Mouse (Mus musculus) CH12.LX (cell line): ENCODE results near the gene Celf2. TPM values are rescaled to one million over a fixed set of nuclear protein-coding genes. Genes with fewer than 3 reads are reported as not detected.
A peak's percentile ranks its signal among the peaks of the same experiment; 100 is the strongest.

Source experiments
- DNase-seq: peaks from one replicate; pipeline ENCODE4 v3.0.0-alpha.2; 2013; ENCODE audit errors: extremely low read depth
- H3K27ac ChIP-seq: 2 replicates; pipeline ENCODE4 v1.5.1; 2012; ENCODE audit warnings: low read depth, mild to moderate bottlenecking, control low read depth, moderate library complexity; ENCODE audit not compliant: insufficient read depth
- H3K27me3 ChIP-seq: replicated peaks from 2 replicates; pipeline ENCODE3; 2012; ENCODE audit warnings: inconsistent platforms
- H3K36me3 ChIP-seq, 2 experiments: replicated peaks in 1 of 2; 2 replicates each; pipeline versions ENCODE3 to v1.6.1; 2012; ENCODE audit warnings: inconsistent platforms in 1 of 2, low read length in 1 of 2, mild to moderate bottlenecking in 1 of 2, mixed read lengths in 1 of 2, moderate library complexity in 1 of 2; ENCODE audit not compliant: control insufficient read depth in 1 of 2, insufficient read depth in 1 of 2
- H3K4me1 ChIP-seq, 2 experiments: 2 replicates each; pipeline ENCODE4 v1.6.1; 2012; ENCODE audit warnings: inconsistent platforms in 1 of 2, moderate library complexity in 1 of 2; ENCODE audit not compliant: insufficient read depth in 2 of 2, control insufficient read depth in 1 of 2
- H3K4me2 ChIP-seq: 2 replicates; pipeline ENCODE4 v1.6.1; 2012; ENCODE audit warnings: low read depth, mild to moderate bottlenecking, control low read depth; ENCODE audit not compliant: poor library complexity, insufficient read depth, severe bottlenecking
- H3K4me3 ChIP-seq, 3 experiments: fragments of 150-350 bp in 1 of 3; sonication (generic) in 1 of 3; replicated peaks in 1 of 3; 2 replicates each; pipeline versions ENCODE3 to v1.5.1; 2011 to 2012; ENCODE audit warnings: low read depth in 2 of 3, low read length in 2 of 3, mild to moderate bottlenecking in 2 of 3, moderate library complexity in 2 of 3, control low read depth in 1 of 3, improper control_type of control experiment in 1 of 3, inconsistent platforms in 1 of 3, mixed read lengths in 1 of 3; ENCODE audit not compliant: poor library complexity in 1 of 3
- H3K79me2 ChIP-seq: replicated peaks from 2 replicates; pipeline ENCODE4 v1.6.1; 2012; ENCODE audit warnings: mild to moderate bottlenecking, moderate library complexity; ENCODE audit not compliant: control insufficient read depth, poor library complexity, insufficient read depth, severe bottlenecking; ENCODE audit errors: extremely low read depth
- H3K9ac ChIP-seq: 2 replicates; pipeline ENCODE4 v1.6.1; 2012; ENCODE audit warnings: low read depth, mild to moderate bottlenecking, control low read depth, moderate library complexity; ENCODE audit not compliant: insufficient read depth
- H3K9me3 ChIP-seq: replicated peaks from 2 replicates; pipeline ENCODE3; 2012; ENCODE audit warnings: low read length, inconsistent platforms, mixed read lengths
- E2F4 ChIP-seq: IDR thresholded peaks from 2 replicates; pipeline ENCODE4 v1.6.1; 2011; ENCODE audit warnings: low read depth, low read length, improper control_type of control experiment; ENCODE audit not compliant: insufficient replicate concordance
- ELF1 ChIP-seq: IDR thresholded peaks from 2 replicates; pipeline ENCODE4 v1.6.1; 2014; ENCODE audit warnings: low read depth, mild to moderate bottlenecking, inconsistent platforms, low read length, improper control_type of control experiment
- GABPA ChIP-seq: IDR thresholded peaks from 2 replicates; pipeline ENCODE4 v1.6.1; 2012; ENCODE audit warnings: low read depth, low read length, improper control_type of control experiment, inconsistent platforms; ENCODE audit not compliant: insufficient replicate concordance
- KAT2A ChIP-seq: IDR thresholded peaks from 2 replicates; pipeline ENCODE4 v1.6.1; 2012; ENCODE audit warnings: low read length, improper control_type of control experiment, inconsistent platforms; ENCODE audit not compliant: insufficient replicate concordance
- MAZ ChIP-seq: IDR thresholded peaks from 2 replicates; pipeline ENCODE4 v1.6.1; 2012; ENCODE audit warnings: low read depth, mild to moderate bottlenecking, inconsistent platforms, low read length, improper control_type of control experiment, moderate library complexity
- MEF2A ChIP-seq: IDR thresholded peaks from 2 replicates; pipeline ENCODE4 v1.6.1; 2014; ENCODE audit warnings: low read depth, mild to moderate bottlenecking, inconsistent platforms, low read length, improper control_type of control experiment, borderline replicate concordance
- NRF1 ChIP-seq: IDR thresholded peaks from 2 replicates; pipeline ENCODE4 v1.6.1; 2014; ENCODE audit warnings: low read depth, mild to moderate bottlenecking, inconsistent platforms, low read length, improper control_type of control experiment, moderate library complexity
- RAD21 ChIP-seq: IDR thresholded peaks from 2 replicates; pipeline ENCODE4 v1.6.1; 2011; ENCODE audit warnings: low read depth, mild to moderate bottlenecking, low read length, improper control_type of control experiment, moderate library complexity
- TCF12 ChIP-seq: IDR thresholded peaks from 2 replicates; pipeline ENCODE4 v1.6.1; 2014; ENCODE audit warnings: low read depth, mild to moderate bottlenecking, inconsistent platforms, low read length, improper control_type of control experiment
- USF2 ChIP-seq: conservative IDR thresholded peaks from 2 replicates; pipeline ENCODE4 v1.6.1; 2011; ENCODE audit warnings: low read depth, low read length, improper control_type of control experiment
- dilution Hi-C: fragments of 300-500 bp; cut with MboI; formaldehyde crosslinking; loops from 2 replicates; pipeline ENCODE4 v1.14.3; 2020; ENCODE audit warnings: low sequenced_read_pairs; ENCODE audit not compliant: extremely low pct_unique_long_range_greater_than_20kb, extremely low pct_ligation_motif_present
- in situ Hi-C: fragments of 300-500 bp; cut with MboI; formaldehyde crosslinking; loops from 3 replicates; pipeline ENCODE4 v1.14.3; 2019; ENCODE audit warnings: low sequenced_read_pairs, low pct_ligation_motif_present, low pct_unique_long_range_greater_than_20kb, mixed read lengths
- polyA plus RNA-seq: library from polyadenylated mRNA; unstranded; fragments of >175 nt; gene quantifications from 2 replicates; pipeline ENCODE4 v1.2.1, GENCODE M21; 2012; ENCODE audit warnings: low read depth; ENCODE audit not compliant: insufficient read length
- total RNA-seq, 2 experiments: library from RNA; depleted of rRNA; stranded (reverse); fragments of 300-350 nt in 1 of 2; fragments of >200 nt in 1 of 2; gene quantifications; 2 replicates each; pipeline ENCODE4 v1.2.3; 2012 to 2014

Gene Celf2
- total and polyA plus RNA-seq, 3 experiments = 51.0 to 143 (median 103) TPM

GRCm38 (mm10) chr2:6873711-6874110, 635.7 kb downstream of the Celf2 start:
- in situ Hi-C loops (no loop called here), dilution Hi-C loops (no loop called here)
- Histone ChIP-seq H3K9me3 (no peaks in the 10 kb centered on the region), H3K4me3 (no peak overlapping the region), H3K79me2 (no peaks in the 10 kb centered on the region), H3K27me3 (peaks cover 8% of the 10 kb centered on the region), H3K4me1 (peaks cover 0 to 2% of the 10 kb centered on the region in 2 experiments; a peak in 1 of 4 replicates), H3K36me3 (no peaks in the 10 kb centered on the region), H3K4me2 (no peak overlapping the region), H3K27ac (no peak overlapping the region), H3K9ac (no peak overlapping the region)
- no peak for DNase-seq
- TF ChIP-seq TCF12 = no peak
- no peak for TF ChIP-seq E2F4
- TF ChIP-seq KAT2A = no peak
- TF ChIP-seq MAZ = no peak
- no peak for TF ChIP-seq USF2
- TF ChIP-seq, all 38 proteins: peak for 0

GRCm38 (mm10) chr2:6872894-6873255, 636.5 kb downstream of the Celf2 start:
- peak overlapping the region; percentile 12 to 73 (median 70) for H3K4me3 ChIP-seq
- TF ChIP-seq ELF1 (no peak), MEF2A (no peak), GABPA (no peak), RAD21 (no peak)
- TF ChIP-seq, all 38 proteins: peak for 0
- peaks cover 0 to 2% of the 10 kb centered on the region in 2 experiments; a peak in 1 of 4 replicates for H3K4me1 ChIP-seq
- peak overlapping the region; percentile 94; the same call in 1 of the 2 replicates for H3K4me2 ChIP-seq
- peaks cover 8% of the 10 kb centered on the region for H3K27me3 ChIP-seq
- DNase-seq = peak; percentile 31
- no peaks in the 10 kb centered on the region for H3K79me2 ChIP-seq
- dilution Hi-C loops (no loop called here), in situ Hi-C loops (no loop called here)
- H3K36me3 ChIP-seq = no peaks in the 10 kb centered on the region
- H3K27ac ChIP-seq = no peak overlapping the region
- H3K9ac ChIP-seq = peak overlapping the region; percentile 36
- H3K9me3 ChIP-seq = no peaks in the 10 kb centered on the region

- TF ChIP-seq NRF1 (peak; percentile 35; the same call in 1 of the 2 replicates), ELF1 (no peak)
- TF ChIP-seq, all 38 proteins: peak for 1
- no peaks in the 10 kb centered on the region for H3K36me3 ChIP-seq
- dilution Hi-C loops = no loop called here
- in situ Hi-C loops = no loop called here
- no peak overlapping the region for H3K27ac ChIP-seq
- peaks cover 0 to 2% of the 10 kb centered on the region in 2 experiments; a peak in 1 of 4 replicates for H3K4me1 ChIP-seq
- H3K4me2 ChIP-seq = peak overlapping the region; percentile 94
- no peaks in the 10 kb centered on the region for H3K79me2 ChIP-seq
- H3K9ac ChIP-seq = peak overlapping the region; percentile 36
- H3K9me3 ChIP-seq = no peaks in the 10 kb centered on the region
- peak overlapping the region; percentile 38 to 73 (median 70) for H3K4me3 ChIP-seq
- DNase-seq = peak; percentile 43
- H3K27me3 ChIP-seq = peaks cover 9% of the 10 kb centered on the region
Measured at GRCm38 (mm10) chr2:6872131-6872893, 637.1 kb downstream of the Celf2 start.
